Mouse (Mus musculus) thymus, postnatal 25 days (tissue): ENCODE results near the gene Sema4c.

Experiments
- DNase-seq: peaks from one replicate; pipeline ENCODE4 v3.0.0; 2022

The Sema4c gene

DNA sequence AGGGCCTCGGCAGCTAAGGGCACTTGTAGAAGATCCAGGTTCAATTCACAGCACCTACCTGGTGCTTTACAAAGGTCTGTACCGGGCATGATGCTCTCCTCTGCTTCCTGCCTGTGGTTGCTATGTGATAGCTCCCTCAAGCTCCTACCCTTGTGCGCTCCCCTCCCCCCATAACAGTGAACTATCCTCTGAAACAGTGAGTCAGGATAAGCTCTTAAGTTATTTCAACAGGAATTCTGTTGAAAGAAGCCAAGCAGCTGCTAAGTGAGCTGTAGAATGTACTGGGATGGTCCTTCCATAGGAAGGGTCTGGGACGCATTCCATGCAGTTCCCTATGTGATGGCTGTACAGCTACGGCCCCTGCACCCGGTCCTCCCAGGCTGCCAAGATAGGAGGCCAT is 24.6 kb downstream of the Sema4c start:
- no peak for DNase-seq

DNA sequence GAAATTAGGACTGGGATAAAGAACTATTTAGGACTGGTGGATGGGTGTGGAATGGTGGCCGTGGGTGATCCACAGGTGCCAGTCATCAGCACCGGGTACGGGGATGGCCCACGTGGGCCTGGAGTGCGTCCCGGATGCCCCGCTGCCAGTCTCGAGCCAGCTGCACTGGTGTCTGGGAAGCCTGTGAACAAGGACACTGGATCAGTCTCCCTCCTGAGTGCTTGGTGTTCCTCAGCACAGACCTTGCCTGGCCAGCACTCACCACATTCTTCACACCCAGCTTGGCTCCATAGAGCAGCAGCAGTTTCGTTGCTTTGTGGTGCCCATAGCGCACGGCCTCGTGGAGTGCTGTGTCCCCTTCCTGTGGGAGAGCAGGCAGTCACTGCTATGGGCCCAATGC is 26.7 kb downstream of the Sema4c start:
- no peak for DNase-seq

DNA sequence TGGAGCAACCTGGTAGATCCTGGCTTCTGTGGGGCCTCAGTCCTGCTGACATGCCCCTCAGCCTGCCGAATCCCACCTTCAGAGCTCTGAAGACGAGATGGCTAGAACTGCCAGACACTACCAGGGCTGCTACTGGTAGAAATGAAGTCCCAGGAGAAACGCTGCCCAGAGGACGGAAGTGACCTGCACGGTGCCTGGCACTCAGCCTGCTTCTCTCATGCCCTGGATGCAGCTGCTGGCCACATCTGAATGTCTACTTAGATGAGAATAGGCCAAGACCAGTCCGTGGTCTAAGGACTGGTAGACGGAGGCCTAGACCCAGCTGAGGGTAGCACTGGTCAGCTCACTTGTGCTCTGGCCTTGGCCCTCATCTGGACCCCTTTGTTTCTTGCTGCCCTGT is 27.2 kb downstream of the Sema4c start:
- DNase-seq = no peak

DNA sequence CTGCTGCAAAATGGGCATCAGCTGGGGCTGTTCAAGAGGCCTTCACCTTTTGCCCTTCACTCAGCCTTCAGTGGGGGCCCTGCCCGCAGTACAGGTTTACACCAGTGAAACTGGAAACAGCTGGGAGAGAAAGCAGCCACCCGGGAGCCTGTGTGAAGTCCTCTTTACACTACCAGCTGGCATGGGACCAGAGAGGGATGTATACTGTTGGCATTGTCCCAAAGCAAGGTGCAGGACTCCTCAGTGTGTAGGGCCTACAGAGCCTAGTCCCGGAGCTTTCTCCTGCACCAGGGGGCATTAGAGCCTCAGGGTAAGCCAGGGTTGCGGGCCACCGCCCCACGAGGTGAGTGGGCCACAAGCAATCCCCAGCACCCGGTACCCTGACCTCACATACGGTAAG is 27.7 kb downstream of the Sema4c start:
- no peak for DNase-seq

DNA sequence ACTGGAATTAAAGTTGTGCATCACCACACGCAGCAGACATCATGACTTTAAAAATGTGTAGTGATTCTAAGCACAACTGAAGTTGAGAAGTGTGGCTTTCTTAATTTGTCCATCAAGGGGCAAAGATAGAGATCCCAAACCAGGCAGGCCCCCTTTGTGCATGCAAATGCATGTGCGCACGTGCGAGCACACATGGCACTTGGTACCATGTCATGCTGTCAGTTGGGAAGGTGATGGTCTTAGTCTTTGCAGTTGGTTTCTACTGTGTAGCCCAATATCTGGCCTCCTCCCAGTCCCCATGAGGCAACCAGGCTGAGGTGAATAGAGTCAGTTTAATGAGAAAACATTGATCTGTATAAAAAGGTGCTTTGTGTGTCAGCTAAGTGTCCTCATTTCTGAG is 28.3 kb downstream of the Sema4c start:
- DNase-seq = no peak

DNA sequence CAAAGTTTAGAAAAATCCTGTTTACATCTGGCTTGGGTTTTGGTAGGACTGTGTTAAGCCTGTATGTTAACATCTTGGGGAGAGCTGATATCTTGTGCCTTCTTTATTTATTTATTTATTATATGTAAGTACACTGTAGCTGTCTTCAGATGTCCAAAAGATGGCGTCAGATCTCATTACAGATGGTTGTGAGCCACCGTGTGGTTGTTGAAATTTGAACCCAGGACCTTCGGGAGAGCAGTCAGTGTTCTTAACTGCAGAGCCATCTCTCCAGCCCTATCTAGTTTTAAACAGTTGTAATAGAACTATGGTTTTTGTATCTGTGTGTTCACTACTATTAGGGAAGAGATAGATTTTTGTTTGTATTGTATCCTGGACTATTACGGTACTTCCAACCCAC is 28.9 kb downstream of the Sema4c start:
- DNase-seq = no peak

DNA sequence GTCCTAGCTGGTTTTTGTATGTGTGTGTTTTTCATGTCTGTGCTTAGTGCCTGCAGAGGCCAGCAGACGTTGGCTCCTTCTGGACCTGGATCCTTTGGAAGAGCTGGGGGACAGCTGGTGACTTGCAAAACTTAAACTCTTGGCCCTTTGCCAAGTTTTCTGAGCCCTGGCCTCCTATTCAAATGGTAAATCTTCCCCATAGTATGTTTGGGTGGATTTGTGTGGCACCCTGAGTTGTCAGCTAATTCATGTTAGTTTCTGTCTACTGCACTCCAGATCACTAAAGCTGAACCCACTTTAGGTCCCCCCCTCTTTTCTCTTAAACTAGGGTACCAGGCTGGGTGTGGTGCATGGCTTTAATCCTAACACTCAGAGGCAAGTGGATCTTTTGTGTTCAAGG is 29.8 kb downstream of the Sema4c start:
- no peak for DNase-seq

DNA sequence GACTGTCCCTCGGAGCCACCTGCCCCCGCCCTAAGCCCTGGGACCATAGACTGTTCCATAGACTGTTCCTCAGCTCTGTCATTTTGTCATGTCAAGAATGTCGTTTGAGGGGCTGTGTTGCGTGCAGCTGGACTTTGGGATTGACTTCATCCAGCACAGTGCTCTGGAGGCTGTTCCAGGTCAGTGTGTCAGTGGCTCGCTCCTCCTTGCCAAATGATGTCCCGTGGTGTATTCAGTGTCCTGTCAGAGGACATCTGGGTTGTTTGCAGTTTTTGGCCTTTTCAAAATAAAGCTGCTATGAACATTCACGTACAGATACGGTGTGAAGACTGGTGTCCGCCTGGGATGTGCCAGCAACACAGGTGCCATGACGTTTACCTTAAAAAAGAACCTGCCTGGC is 31.2 kb downstream of the Sema4c start:
- DNase-seq = no peak

DNA sequence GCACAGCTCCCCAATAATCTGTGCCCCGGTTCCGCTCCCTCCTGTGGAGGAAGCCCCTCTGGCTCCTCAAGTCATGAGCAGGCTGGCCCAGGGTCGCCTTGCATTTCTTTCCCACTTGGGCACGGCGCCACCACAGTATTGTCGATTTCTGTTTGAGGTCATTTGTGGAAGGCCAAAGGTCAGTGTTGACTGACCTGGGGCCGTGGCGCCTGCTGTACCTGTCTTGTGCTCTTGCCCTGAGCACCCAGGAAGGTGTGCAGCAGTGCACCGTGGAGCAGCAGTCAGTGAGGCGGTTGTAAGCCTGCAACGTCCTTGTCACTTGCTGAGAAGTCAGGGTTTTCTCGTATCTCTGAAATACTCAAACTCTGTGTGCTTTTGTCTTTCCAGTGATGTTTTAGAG is 32.4 kb downstream of the Sema4c start:
- no peak for DNase-seq

DNA sequence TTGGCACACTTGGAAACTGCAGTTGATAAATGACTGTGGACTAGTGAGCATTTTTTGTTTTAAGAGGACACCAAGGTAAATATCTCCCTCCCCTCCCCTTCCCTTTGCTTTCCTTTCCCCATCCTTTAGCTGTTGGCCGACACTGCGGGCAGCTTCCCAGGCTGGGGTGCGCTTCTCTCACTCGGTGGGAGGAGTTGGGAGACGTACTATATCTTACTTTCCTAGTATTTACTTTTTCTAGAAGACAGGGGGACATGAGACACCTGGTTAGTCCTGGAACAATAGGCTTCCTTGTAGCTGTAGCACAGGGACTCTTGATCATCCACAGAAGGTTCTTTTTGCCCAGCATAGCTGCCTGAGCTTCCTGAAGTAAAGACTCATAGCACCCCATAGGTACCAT is 34.1 kb downstream of the Sema4c start:
- no peak for DNase-seq

DNA sequence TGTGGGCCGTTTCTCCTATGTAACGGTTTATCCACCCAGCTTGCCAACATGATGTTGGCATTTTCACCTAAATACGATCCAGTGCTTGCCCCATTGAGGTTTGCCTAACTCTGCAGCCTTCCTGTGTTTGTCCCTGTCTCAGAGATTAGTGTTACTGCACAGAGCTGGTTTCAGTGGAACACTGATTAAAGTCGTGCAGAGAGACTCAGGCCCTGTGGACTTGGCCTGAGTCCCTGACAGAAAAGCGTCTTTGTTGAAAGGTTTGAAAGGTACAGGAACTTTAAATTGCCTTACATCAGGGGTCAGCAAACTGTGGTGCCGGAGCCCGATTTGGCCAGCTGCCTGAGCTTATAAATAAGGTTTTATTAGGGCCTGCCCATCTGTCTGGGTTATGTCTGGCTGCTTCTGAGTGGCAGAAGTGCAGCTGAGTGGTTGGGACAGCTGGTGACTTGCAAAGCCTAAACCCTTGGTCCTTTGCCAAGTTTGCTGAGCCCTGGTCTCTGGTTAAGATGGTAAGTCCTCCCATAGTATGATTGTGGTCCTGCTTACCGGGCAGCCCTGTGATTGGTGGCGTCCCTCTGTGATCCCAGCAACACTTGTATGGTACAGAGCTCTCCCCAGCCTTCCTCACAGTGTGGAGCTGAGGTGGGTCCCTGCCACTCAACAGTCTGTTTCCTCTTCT is 34.7 kb downstream of the Sema4c start:
- no peak for DNase-seq

DNA sequence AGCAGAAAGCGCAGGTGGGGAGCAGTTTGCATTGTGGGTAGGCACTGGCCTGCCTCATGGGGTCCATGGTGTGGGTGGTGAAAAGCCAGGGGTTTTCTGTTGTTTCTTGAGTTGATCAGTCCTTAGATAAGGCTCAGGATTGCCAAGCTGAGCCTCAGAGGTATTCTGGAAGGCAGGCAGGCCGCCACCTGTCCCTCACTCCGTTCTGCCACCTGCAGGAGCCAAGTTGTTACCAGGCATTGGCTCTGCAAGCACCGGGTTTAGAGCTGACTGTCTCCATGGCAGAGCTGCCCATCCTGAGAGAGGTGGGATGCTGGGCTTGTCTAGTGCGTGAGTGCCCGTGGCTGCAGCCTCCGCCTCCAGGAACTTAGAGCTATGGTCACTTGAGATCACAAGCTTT is 35.9 kb downstream of the Sema4c start:
- DNase-seq = no peak

DNA sequence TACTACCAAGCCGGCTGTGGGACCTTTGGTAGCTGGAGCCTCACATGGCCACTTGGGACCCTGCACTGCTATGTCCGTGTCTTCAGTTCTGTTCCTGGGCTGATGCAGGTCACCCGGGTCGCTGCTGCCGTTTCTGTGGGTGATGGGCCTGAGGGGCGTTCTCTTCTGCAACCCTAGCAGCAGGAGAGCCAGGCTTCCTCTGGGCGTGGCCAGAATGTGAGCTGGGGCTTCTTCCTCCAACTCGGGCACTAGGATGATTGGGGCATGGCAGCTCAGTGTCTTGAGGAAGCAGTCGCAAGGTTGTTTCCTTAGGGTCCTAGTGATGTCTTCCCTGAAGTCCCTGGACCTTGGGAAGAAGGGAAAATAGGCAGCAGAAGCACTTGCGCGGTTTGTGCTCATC is 38.5 kb downstream of the Sema4c start:
- DNase-seq = no peak

DNA sequence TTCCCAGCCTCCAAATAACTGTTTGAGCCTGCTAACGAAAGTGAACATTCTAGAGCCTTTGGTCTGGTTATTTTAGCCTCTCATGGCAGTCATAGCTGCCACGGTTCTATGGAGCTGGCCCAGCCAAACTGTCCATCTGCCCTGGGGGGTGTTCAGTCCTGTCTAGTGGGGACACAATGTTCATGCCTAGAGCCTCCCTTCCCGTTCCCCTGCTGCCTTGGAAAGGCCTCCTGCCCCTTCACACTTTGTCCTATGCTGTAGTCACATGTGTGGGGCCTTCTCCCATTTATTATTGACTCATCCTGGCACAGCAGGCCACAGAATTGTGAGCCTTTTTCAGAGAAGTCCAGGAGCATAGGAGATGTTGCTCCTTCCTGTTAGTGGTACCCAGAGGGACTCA is 39.9 kb downstream of the Sema4c start:
- no peak for DNase-seq

DNA sequence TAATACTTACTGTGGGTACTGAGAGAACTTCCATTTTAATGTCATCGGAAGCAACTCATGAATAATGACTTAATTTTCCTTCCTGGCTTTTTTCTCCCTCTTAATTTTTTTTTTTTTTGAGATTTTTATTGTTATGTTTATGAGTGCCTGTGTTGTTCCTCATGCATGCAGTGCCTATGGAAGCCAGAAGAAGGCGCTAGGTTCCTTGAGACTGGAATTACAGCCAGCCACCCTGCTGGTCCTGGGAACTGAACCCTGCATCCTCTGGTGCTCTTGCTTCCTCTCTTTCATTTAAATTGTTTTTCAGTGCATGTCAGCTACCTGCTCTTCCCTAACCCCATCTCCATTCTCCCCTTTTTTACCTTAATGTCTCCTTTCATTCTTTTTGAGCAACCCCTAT is 44.4 kb downstream of the Sema4c start:
- peak; percentile 18 for DNase-seq

DNA sequence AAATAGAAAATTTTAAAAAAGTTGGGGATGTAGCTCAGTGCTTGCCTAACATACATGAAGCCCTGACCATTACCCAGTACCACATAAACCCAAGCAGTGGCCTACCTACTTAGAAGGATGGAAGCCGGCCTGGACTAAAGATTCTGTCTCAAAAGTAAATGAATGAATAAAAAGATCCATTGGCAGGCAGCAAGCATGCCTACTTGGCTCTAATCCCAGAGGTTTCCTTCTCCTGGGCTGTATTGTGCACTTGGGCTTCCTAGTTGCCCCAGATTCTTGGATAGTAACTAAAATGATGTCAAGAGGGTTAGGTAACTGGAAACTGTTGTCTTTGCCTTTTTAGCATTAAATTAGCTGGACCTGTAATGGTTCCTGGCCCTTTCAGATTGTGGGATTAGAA is 44.8 kb downstream of the Sema4c start:
- DNase-seq = no peak

DNA sequence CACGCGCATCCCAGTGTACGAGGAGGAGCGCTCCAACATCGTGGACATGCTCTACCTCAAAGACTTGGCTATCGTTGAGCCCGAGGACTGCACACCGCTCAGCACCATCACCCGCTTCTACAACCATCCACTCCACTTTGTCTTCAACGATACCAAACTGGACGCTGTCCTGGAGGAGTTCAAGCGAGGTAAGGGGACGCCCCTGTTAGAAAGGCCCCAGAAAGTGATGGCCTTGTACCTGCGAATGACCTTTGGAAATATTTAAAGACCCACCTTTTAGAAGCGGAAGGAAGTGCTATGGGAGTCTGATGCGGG is 45.2 kb downstream of the Sema4c start:
- DNase-seq = no peak

DNA sequence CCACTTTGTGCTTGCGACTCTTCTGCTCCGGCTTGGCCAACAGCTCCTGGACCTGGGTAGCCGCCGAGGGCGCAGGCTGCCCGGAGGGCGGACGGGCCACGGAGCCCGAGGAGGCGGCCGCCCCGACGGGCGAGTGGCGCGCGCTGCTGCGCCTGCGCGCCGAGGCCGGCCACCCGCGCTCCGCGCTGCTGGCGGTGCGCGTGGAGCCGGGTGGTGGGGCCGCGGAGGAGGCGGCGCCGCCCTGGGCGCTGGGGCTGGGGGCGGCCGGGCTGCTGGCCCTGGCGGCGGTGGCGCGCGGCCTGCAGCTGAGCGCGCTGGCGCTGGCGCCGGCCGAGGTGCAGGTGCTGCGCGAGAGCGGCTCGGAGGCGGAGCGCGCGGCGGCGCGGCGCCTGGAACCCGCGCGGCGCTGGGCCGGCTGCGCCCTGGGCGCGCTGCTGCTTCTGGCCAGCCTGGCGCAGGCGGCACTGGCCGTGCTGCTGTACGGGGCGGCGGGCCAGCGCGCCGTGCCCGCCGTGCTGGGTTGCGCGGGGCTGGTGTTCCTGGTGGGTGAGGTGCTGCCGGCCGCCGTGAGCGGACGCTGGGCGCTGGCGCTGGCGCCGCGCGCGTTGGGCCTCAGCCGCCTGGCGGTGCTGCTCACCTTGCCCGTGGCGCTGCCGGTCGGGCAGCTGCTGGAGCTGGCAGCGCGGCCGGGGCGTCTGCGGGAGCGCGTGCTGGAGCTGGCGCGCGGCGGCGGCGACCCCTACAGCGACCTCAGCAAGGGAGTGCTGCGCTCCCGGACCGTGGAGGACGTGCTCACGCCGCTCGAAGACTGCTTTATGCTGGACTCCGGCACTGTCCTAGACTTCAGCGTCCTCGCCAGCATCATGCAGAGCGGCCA is 45.8 kb downstream of the Sema4c start:
- peak; percentile 69 for DNase-seq

DNA sequence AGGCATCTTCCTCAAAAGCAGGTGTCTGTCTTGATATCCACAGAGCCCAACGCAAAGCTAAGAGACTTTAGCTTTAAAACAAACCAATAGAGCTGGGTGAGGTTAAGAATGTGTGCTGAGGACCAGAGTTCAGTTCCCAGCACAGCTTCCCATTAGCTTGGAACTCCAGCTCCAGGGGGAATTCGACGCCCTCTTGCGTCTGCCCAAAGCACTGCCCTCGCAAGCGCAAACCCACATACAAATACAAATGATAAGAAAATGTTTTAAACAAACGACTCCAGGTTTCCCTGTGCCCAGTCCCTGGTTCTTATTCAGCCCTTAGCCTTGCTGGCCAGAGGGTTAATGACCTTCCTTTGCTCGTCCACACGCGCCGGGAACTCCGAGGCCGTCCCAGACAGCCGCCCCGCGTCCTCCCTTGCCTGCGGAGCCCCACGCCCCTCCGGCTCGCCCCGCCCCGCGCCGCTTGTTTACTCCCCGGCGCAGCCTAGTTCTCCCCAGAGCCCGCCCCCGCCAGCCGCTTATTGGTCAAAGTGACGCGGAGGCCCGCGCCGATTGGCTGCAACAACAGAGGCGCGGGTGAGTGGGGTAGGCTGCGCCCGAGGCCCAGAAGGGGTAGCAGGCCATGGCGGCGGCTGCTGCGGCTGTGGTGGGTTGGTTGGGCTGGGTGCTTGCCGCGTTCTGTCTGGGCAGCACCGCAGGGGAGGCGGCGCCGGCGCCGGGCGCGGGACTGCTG is 46.7 kb downstream of the Sema4c start, which contains the start of gene Cnnm3:
Gene Cnnm3, plus strand, starts transcription at position 579 of the 733 bp plus-strand sequence.
- peak; percentile 100 for DNase-seq

DNA sequence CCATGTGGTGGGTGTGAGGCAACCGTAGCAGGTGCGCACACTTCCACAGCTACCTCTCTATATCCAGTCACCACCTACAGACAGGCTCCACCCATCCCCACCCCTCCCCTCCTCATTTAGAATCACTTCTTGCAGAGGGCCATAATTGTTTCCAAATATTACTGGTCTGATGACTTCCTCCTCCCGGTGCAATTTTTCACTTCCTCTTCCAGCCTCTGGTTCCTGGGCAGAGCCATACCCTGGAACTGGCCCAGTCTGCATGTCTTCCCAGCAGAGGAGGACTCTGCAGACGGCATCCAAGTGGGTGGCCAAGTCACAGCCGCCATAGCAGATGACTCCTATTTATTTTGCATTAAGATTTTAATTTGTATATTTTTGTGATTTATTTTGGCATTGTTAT is 49.9 kb downstream of the Sema4c start:
- no peak for DNase-seq

DNA sequence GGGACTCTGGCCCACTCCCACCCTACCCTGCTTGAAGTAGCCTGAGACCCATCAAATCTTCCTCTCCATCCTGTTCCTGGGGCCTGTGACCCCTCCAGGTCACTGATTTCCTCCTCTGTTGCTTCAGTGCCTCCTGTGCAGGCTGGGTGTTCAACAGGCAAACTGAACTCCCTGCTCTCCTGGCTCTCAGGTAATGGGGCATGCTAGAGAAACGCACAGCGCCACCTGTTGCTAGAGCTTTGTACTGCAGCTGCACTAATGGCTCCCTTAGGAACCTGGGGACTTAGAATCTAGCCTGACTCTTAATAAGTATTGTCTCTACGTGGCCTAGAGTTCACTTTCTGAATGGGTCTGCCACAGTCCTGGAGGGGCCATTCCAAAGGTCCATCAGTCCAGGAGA is 56.9 kb downstream of the Sema4c start:
- peak; percentile 83 for DNase-seq
